Mouse (Mus musculus): Measurements from ENCODE around the gene Gm20937. TPM values are rescaled to one million over a fixed set of nuclear protein-coding genes. Genes with fewer than 3 reads are reported as not detected.
"Not testable (repeated sequence)": the region's sequence is repeated elsewhere in the genome, so short reads cannot be mapped to it uniquely, and the experiment has no call there.

Gm20937 gene
- polyA plus RNA-seq (2014; fragmentation: Nextera tagmentation; extraction: Ambion mirVana): not detected in 2 replicates

- H3K4me3 ChIP-seq (ENCODE audit: low read depth, low read length); H3K27me3 ChIP-seq (ENCODE audit: control insufficient read depth, insufficient read depth, low read length); H3K9ac ChIP-seq (ENCODE audit: low read length); H3K4me2 ChIP-seq (ENCODE audit: low read depth, low read length, severe bottlenecking); DNase-seq (ENCODE audit: low spot score); H3K4me1 ChIP-seq (replicated peaks; ENCODE audit: control insufficient read depth, insufficient read depth, low read length); H3K9me3 ChIP-seq (ENCODE audit: control insufficient read depth, low read length); ATAC-seq (replicated peaks; ENCODE audit: low FRiP score); H3K27ac ChIP-seq (ENCODE audit: low read depth, low read length); H3K36me3 ChIP-seq (ENCODE audit: control insufficient read depth, insufficient read depth, low read length): not testable (repeated sequence)
- WGBS: no CpG with 5 or more reads among the region's 6 CpGs
Observed at GRCm38 (mm10) chrY:68294798-68295197, at the start of gene Gm20937. TSS of gene Gm20937 (minus strand) at chrY:68294898.

Other genes starting within 250 kb of the Gm20937 start
- not detected in 2 replicates for gene Gm20816, start 243.1 kb upstream of the Gm20937 start, polyA plus RNA-seq (2014; fragmentation: Nextera tagmentation; extraction: Ambion mirVana)

Data from forebrain, embryonic 11.5 days (tissue).